Mouse (Mus musculus): ENCODE measurements around the gene Mgmt. TPM values are rescaled to one million over a fixed set of nuclear protein-coding genes. Genes with fewer than 3 reads are reported as not detected.

Gene Mgmt
- polyA plus RNA-seq, 2 experiments = 1.3 to 3.4 TPM

- Histone ChIP-seq H3K4me1 (replicated peaks; ENCODE audit: control insufficient read depth in 2 of 2, insufficient read depth in 2 of 2, low read length in 1 of 2) (peaks cover 0 to 20% of the 10 kb centered on the region in 2 experiments; a peak in 3 of 4 replicates), H3K9me3 (ENCODE audit: control insufficient read depth, low read length) (no peaks in the 10 kb centered on the region), H3K36me3 (replicated peaks; ENCODE audit: control insufficient read depth, insufficient read depth, low read depth) (no peaks in the 10 kb centered on the region), H3K27ac (no peak overlapping the region), H3K4me2 (ENCODE audit: low read depth) (no peak overlapping the region), H3K27me3 (ENCODE audit: control insufficient read depth, insufficient read depth, low read length) (no peaks in the 10 kb centered on the region), H3K4me3 (ENCODE audit: insufficient read depth in 1 of 2, low read depth in 2 of 2, low read length in 2 of 2) (no peak overlapping the region), H3K9ac (replicated peaks) (no peak overlapping the region)
- WGBS (ENCODE audit: insufficient replicate concordance) = 53% methylated on average over 1 of the region's 1 CpGs
- TF ChIP-seq CTCF (IDR thresholded peaks at IDR 0.05; ENCODE audit: low read depth) = no peak
- no peak for TF ChIP-seq EP300 (IDR thresholded peaks at IDR 0.05; ENCODE audit: low read depth)
- ATAC-seq (ENCODE audit: insufficient read depth) (no peak), DNase-seq (ENCODE audit: low read depth in 3 of 3, low spot score in 3 of 3) (no peak)
These were observed 3.1 kb downstream of the Mgmt start for GRCm38 (mm10) chr7:136897481-136897880.

- peaks cover 0 to 20% of the 10 kb centered on the region in 2 experiments; a peak in 3 of 4 replicates for H3K4me1 ChIP-seq (replicated peaks; ENCODE audit: control insufficient read depth in 2 of 2, insufficient read depth in 2 of 2, low read length in 1 of 2)
- H3K4me2 ChIP-seq (ENCODE audit: low read depth) = no peak overlapping the region
- H3K36me3 ChIP-seq (replicated peaks; ENCODE audit: control insufficient read depth, insufficient read depth, low read depth) = no peaks in the 10 kb centered on the region
- H3K9ac ChIP-seq (replicated peaks) = no peak overlapping the region
- no peaks in the 10 kb centered on the region for H3K9me3 ChIP-seq (ENCODE audit: control insufficient read depth, low read length)
- DNase-seq (ENCODE audit: low read depth in 3 of 3, low spot score in 3 of 3) (no peak), ATAC-seq (ENCODE audit: insufficient read depth) (no peak)
- TF ChIP-seq CTCF (IDR thresholded peaks at IDR 0.05; ENCODE audit: low read depth) = no peak
- TF ChIP-seq EP300 (IDR thresholded peaks at IDR 0.05; ENCODE audit: low read depth) = no peak
- 43% methylated on average over 4 of the region's 4 CpGs for WGBS (ENCODE audit: insufficient replicate concordance)
- H3K27ac ChIP-seq = no peak overlapping the region
- no peak overlapping the region for H3K4me3 ChIP-seq (ENCODE audit: insufficient read depth in 1 of 2, low read depth in 2 of 2, low read length in 2 of 2)
- no peaks in the 10 kb centered on the region for H3K27me3 ChIP-seq (ENCODE audit: control insufficient read depth, insufficient read depth, low read length)
These were observed 3.6 kb downstream of the Mgmt start for GRCm38 (mm10) chr7:136898005-136898404.

GRCm38 (mm10) chr7:136908616-136909144 is 14.3 kb downstream of the Mgmt start:
- Histone ChIP-seq H3K27ac (no peak overlapping the region), H3K9me3 (ENCODE audit: control insufficient read depth, low read length) (no peaks in the 10 kb centered on the region), H3K9ac (replicated peaks) (no peak overlapping the region), H3K4me2 (ENCODE audit: low read depth) (no peak overlapping the region), H3K4me3 (ENCODE audit: insufficient read depth in 1 of 2, low read depth in 2 of 2, low read length in 2 of 2) (no peak overlapping the region), H3K4me1 (replicated peaks; ENCODE audit: control insufficient read depth in 2 of 2, insufficient read depth in 2 of 2, low read length in 1 of 2) (peaks cover 0 to 2% of the 10 kb centered on the region in 2 experiments; a peak in 1 of 4 replicates), H3K36me3 (replicated peaks; ENCODE audit: control insufficient read depth, insufficient read depth, low read depth) (no peaks in the 10 kb centered on the region), H3K27me3 (ENCODE audit: control insufficient read depth, insufficient read depth, low read length) (no peaks in the 10 kb centered on the region)
- no peak for DNase-seq (ENCODE audit: low read depth in 3 of 3, low spot score in 3 of 3)
- 77% methylated on average over 11 of the region's 11 CpGs for WGBS (ENCODE audit: insufficient replicate concordance)
- no peak for TF ChIP-seq CTCF (IDR thresholded peaks at IDR 0.05; ENCODE audit: low read depth)
- no peak for TF ChIP-seq EP300 (IDR thresholded peaks at IDR 0.05; ENCODE audit: low read depth)
- ATAC-seq (ENCODE audit: insufficient read depth) = no peak

- H3K27me3 ChIP-seq (ENCODE audit: control insufficient read depth, insufficient read depth, low read length) = no peaks in the 10 kb centered on the region
- no peak for TF ChIP-seq CTCF (IDR thresholded peaks at IDR 0.05; ENCODE audit: low read depth)
- TF ChIP-seq EP300 (IDR thresholded peaks at IDR 0.05; ENCODE audit: low read depth) = no peak
- ATAC-seq (ENCODE audit: insufficient read depth) = peak; percentile 58
- H3K4me2 ChIP-seq (ENCODE audit: low read depth) = no peak overlapping the region
- WGBS (ENCODE audit: insufficient replicate concordance) = 68% methylated on average over 4 of the region's 4 CpGs
- peaks cover 0 to 2% of the 10 kb centered on the region in 2 experiments; a peak in 1 of 4 replicates for H3K4me1 ChIP-seq (replicated peaks; ENCODE audit: control insufficient read depth in 2 of 2, insufficient read depth in 2 of 2, low read length in 1 of 2)
- H3K9ac ChIP-seq (replicated peaks) = no peak overlapping the region
- no peak for DNase-seq (ENCODE audit: low read depth in 3 of 3, low spot score in 3 of 3)
- no peaks in the 10 kb centered on the region for H3K9me3 ChIP-seq (ENCODE audit: control insufficient read depth, low read length)
- no peaks in the 10 kb centered on the region for H3K36me3 ChIP-seq (replicated peaks; ENCODE audit: control insufficient read depth, insufficient read depth, low read depth)
- no peak overlapping the region for H3K4me3 ChIP-seq (ENCODE audit: insufficient read depth in 1 of 2, low read depth in 2 of 2, low read length in 2 of 2)
- no peak overlapping the region for H3K27ac ChIP-seq
These were observed 18.5 kb downstream of the Mgmt start for GRCm38 (mm10) chr7:136912901-136913300.

- no peaks in the 10 kb centered on the region for H3K36me3 ChIP-seq (replicated peaks; ENCODE audit: control insufficient read depth, insufficient read depth, low read depth)
- WGBS (ENCODE audit: insufficient replicate concordance) = 79% methylated on average over 3 of the region's 3 CpGs
- DNase-seq (ENCODE audit: low read depth in 3 of 3, low spot score in 3 of 3) (no peak), ATAC-seq (ENCODE audit: insufficient read depth) (no peak)
- no peak overlapping the region for H3K4me3 ChIP-seq (ENCODE audit: insufficient read depth in 1 of 2, low read depth in 2 of 2, low read length in 2 of 2)
- no peaks in the 10 kb centered on the region for H3K9me3 ChIP-seq (ENCODE audit: control insufficient read depth, low read length)
- TF ChIP-seq CTCF (IDR thresholded peaks at IDR 0.05; ENCODE audit: low read depth) = no peak
- no peak for TF ChIP-seq EP300 (IDR thresholded peaks at IDR 0.05; ENCODE audit: low read depth)
- no peak overlapping the region for H3K27ac ChIP-seq
- H3K4me2 ChIP-seq (ENCODE audit: low read depth) = no peak overlapping the region
- no peaks in the 10 kb centered on the region for H3K27me3 ChIP-seq (ENCODE audit: control insufficient read depth, insufficient read depth, low read length)
- peaks cover 0 to 2% of the 10 kb centered on the region in 2 experiments; a peak in 1 of 4 replicates for H3K4me1 ChIP-seq (replicated peaks; ENCODE audit: control insufficient read depth in 2 of 2, insufficient read depth in 2 of 2, low read length in 1 of 2)
- no peak overlapping the region for H3K9ac ChIP-seq (replicated peaks)
These were observed 21.6 kb downstream of the Mgmt start for GRCm38 (mm10) chr7:136916021-136916420.
